Mouse (Mus musculus) stomach, adult 2 months (tissue): ENCODE measurements around the gene Ddit4. TPM values are rescaled to one million over a fixed set of nuclear protein-coding genes. Genes with fewer than 3 reads are reported as not detected.

Source experiments
- polyA plus RNA-seq: library from polyadenylated mRNA; depleted of rRNA; stranded (reverse); fragments of >200 nt; gene quantifications from 2 replicates; pipeline ENCODE4 v1.2.3, GENCODE M21; 2012; rRNA removed

The Ddit4 gene
- polyA plus RNA-seq: 48.4 and 65.8 TPM in 2 replicates

GRCm38 (mm10) chr10:59951211-59952151 is at the start of gene Ddit4:
Gene Ddit4 (minus strand): TSS chr10:59951834.

Other genes with a start within 250 kb of the Ddit4 start
- gene Micu1, start 249.4 kb downstream of the Ddit4 start, polyA plus RNA-seq: 34.2 and 36.6 TPM in 2 replicates
- 23.5 and 26.3 TPM in 2 replicates for gene Dnajb12, start 72.3 kb downstream of the Ddit4 start, polyA plus RNA-seq
- gene Ascc1, start 51.0 kb upstream of the Ddit4 start, polyA plus RNA-seq: 9.6 and 10.1 TPM in 2 replicates
- 18.4 and 18.9 TPM in 2 replicates for gene Anapc16, start 51.3 kb upstream of the Ddit4 start, polyA plus RNA-seq
- 2.5 and 3.0 TPM in 2 replicates for gene Spock2, start 154.4 kb upstream of the Ddit4 start, polyA plus RNA-seq